Mouse (Mus musculus): ENCODE results near the gene Cdc42ep1. TPM values are rescaled to one million over a fixed set of nuclear protein-coding genes. Genes with fewer than 3 reads are reported as not detected.

The Cdc42ep1 gene
- total RNA-seq, 2 experiments from 2014 or later, result 6.5 to 11.0 TPM

DNA sequence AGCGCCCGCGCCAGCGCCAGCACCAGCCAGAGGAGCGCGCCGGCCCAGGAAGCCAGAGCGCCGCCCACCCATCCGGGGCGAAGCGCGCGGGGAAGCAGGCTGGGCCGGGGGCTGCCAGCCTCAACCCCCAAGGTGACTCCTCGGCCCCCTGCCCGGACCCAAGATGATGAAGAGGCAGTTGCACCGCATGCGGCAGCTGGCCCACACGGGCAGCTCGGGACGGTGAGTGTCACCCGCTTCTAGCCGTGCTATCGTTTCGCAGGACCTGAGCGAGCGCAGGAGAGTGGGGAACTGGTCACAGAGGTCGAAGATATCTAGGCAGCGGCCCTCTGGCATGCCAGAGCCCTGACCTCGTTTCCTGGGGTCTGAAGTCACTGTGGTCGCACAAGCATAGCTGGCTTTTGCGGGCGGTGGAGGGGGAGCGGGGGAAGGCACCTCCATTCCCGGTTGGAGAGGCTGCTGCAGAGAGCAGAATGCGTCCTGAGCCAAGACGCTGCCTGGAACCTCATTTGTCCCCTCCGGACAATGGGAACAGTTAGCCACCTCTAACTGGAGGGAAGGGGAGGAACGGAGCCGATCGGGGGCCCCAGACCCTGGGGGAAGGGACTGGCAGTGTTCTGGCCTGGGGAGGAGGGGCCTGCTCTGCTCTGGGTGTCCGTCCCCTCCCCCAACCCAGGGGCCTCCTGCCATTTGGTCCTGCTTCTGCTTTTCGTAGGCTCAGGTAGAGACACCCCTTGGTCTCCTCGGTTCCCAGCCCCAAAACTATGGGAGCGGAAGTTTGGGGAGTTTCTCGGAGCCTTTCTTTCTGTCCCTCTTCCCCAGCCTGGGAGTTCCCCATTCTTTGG, 57.5 kb downstream of the Cdc42ep1 start, which contains the start of gene Sh3bp1:
Gene Sh3bp1, plus strand, starts transcription at position 29 of the 845 bp plus-strand sequence.
- intact Hi-C loops (cut with DNase I), result no loop called here
- peak in 1 of 2 experiments; percentile 60 for DNase-seq (ENCODE audit: low spot score in 2 of 2)

Small RNA genes within 50 kb of the gene (microRNA-seq; reads per million reads assigned to microRNA genes)
- 3.2 to 3.7 reads per million in 2 experiments for gene Mir6955

Other genes starting within 250 kb of the Cdc42ep1 start
- 10 to 100 TPM; 11.6 to 12.3 TPM for gene Cyth4, start 245.6 kb upstream of the Cdc42ep1 start, total RNA-seq (2021)
- 100 to 1,000 TPM; 117 to 127 TPM for gene Elfn2, start 123.9 kb upstream of the Cdc42ep1 start, total RNA-seq (2021)
- 1 to 10 TPM; 5.6 to 6.7 TPM for gene Mfng, start 69.1 kb upstream of the Cdc42ep1 start, total RNA-seq (2021)
- 1 to 10 TPM; 4.0 to 5.1 TPM for gene Card10, start 39.6 kb upstream of the Cdc42ep1 start, total RNA-seq (2021)
- not detected for gene Lgals2, start 12.9 kb downstream of the Cdc42ep1 start, total RNA-seq (2021)
- gene Gga1, start 34.6 kb downstream of the Cdc42ep1 start, total RNA-seq (2021), result 10 to 100 TPM; 53.7 to 56.3 TPM
- gene Gm49510, start 57.0 kb downstream of the Cdc42ep1 start, total RNA-seq (2021), result under 1 TPM in 1 of 2 experiments, not detected in 1; 0.23 TPM
- 10 to 100 TPM; 13.4 TPM for gene Sh3bp1, start 57.1 kb downstream of the Cdc42ep1 start, total RNA-seq (2021)
- 100 to 1,000 TPM; 167 to 179 TPM for gene Pdxp, start 71.3 kb downstream of the Cdc42ep1 start, total RNA-seq (2021)
- gene Lgals1, start 84.1 kb downstream of the Cdc42ep1 start, total RNA-seq (2021), result 10 to 100 TPM; 19.2 to 22.6 TPM
- 10 to 100 TPM; 35.3 to 39.9 TPM for gene Nol12, start 92.3 kb downstream of the Cdc42ep1 start, total RNA-seq (2021)
- gene Triobp, start 105.1 kb downstream of the Cdc42ep1 start, total RNA-seq (2021), result 10 to 100 TPM; 23.0 to 23.6 TPM
- 10 to 100 TPM; 73.5 to 88.2 TPM for gene H1f0, start 185.8 kb downstream of the Cdc42ep1 start, total RNA-seq (2021)
- gene Galr3, start 199.3 kb downstream of the Cdc42ep1 start, total RNA-seq (2021), result under 1 TPM in 1 of 2 experiments, not detected in 1; 0.44 TPM
- 10 to 100 TPM; 17.3 to 18.6 TPM for gene Ankrd54, start 220.3 kb downstream of the Cdc42ep1 start, total RNA-seq (2021)
- 10 to 100 TPM; 80.6 to 81.3 TPM for gene Eif3l, start 232.6 kb downstream of the Cdc42ep1 start, total RNA-seq (2021)